Mouse (Mus musculus): Measurements from ENCODE around the gene Extl2. TPM values are rescaled to one million over a fixed set of nuclear protein-coding genes. Genes with fewer than 3 reads are reported as not detected.

The Extl2 gene
- total RNA-seq, 2 experiments from 2014 or later = 11.3 to 12.3 TPM

GRCm38 (mm10) chr3:116076739-116077138 is 69.5 kb downstream of the Extl2 start:
- ATAC-seq (replicated peaks; ENCODE audit: poor library complexity) = no peak

DNA sequence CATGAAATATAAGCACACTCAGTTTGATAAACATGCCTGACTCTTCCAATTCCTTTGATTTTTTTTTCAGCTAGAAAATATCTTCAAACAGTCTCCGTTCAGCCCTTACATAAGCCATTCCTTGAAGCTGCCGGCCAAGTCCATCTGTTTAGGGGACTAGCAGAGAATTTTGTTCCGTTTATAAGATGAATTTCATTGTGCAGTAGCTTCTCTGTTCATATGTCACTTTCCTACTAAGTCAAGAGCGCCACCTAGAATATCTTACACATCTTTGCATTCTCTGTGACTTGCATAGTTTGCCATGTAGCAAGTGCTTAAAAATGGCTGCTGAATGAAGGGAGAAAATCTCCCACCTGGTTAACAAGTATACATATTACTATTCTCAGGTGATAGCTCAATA is 71.2 kb downstream of the Extl2 start:
- ATAC-seq (replicated peaks; ENCODE audit: poor library complexity) = no peak

Other genes starting within 250 kb of the Extl2 start
- gene Dph5, start 119.6 kb upstream of the Extl2 start, total RNA-seq (2015) = 34.0 and 51.8 TPM in 2 replicates
- 60.9 and 69.0 TPM in 2 replicates for gene Dph5, start 119.6 kb upstream of the Extl2 start, total RNA-seq (2017)
- 32.4 and 40.4 TPM in 2 replicates for gene Slc30a7, start 56 bp upstream of the Extl2 start, total RNA-seq (2015)
- 37.9 and 51.5 TPM in 2 replicates for gene Slc30a7, start 56 bp upstream of the Extl2 start, total RNA-seq (2017)
- 28.2 and 42.0 TPM in 2 replicates for gene Vcam1, start 122.2 kb downstream of the Extl2 start, total RNA-seq (2015)
- 22.9 and 32.7 TPM in 2 replicates for gene Vcam1, start 122.2 kb downstream of the Extl2 start, total RNA-seq (2017)
- not detected in 2 replicates for gene Gpr88, start 246.0 kb downstream of the Extl2 start, total RNA-seq (2015)
- gene Gpr88, start 246.0 kb downstream of the Extl2 start, total RNA-seq (2017) = not detected in 2 replicates